ENCODE assay signal across 18 mouse cellular contexts in the genomic region with DNA sequence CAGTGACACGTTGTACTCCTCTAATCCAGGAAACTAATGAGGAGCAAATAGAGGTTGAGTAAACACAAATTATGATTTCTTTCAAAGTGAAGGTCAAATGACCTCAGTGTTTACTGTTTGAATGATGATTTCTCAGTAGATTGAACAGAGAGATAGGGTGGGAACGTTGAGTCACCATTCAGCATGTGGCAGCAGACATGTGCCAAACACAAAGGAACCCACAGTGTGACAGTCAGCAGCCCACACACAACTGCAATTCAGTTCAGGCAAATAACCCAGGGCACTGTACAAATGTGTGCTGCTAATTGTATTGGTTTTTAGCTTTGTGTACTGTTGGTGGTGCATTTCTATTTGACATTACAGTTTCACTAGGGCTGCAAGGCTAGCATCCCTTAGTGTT.
A peak's percentile ranks its signal among the peaks of the same experiment; 100 is the strongest.
DNase-seq lines count a peak whose midpoint lies in the region; ATAC-seq and TF ChIP-seq lines count a peak whose summit lies in the region.
"Had no signal": no experiment of that assay in that cellular context is flagged by ENCODE, and none has a peak within 500 bp of the region (broad histone marks: within the 10 kb centered on the region; RNA-seq: fewer than 3 reads in every experiment).

No protein-coding gene starts in this region.

- TF ChIP-seq CTCF in hindbrain, postnatal 0 days (IDR thresholded peaks at IDR 0.05; ENCODE audit: low read depth) = no peak

- ATAC-seq in forebrain, embryonic 13.5 days = no peak
- ATAC-seq in liver, embryonic 11.5 days (replicated peaks; ENCODE audit: low FRiP score) = no peak
- no peak for ATAC-seq in hindbrain, postnatal 0 days
- ATAC-seq: lung, postnatal 0 days; midbrain, embryonic 16.5 days had no signal

- H3K9ac ChIP-seq in forebrain, embryonic 13.5 days = no peak overlapping the region
- no peak overlapping the region for H3K9ac ChIP-seq in liver, embryonic 11.5 days (ENCODE audit: low read depth, low read length)
- no peak overlapping the region for H3K9ac ChIP-seq in hindbrain, postnatal 0 days (replicated peaks; ENCODE audit: low read length)
- H3K9ac ChIP-seq: hindbrain, embryonic 12.5 days; liver, embryonic 15.5 days had no signal

- no peaks in the 10 kb centered on the region for H3K36me3 ChIP-seq in forebrain, embryonic 13.5 days (ENCODE audit: poor library complexity, severe bottlenecking)
- no peaks in the 10 kb centered on the region for H3K36me3 ChIP-seq in liver, embryonic 11.5 days (ENCODE audit: control insufficient read depth, insufficient read depth, low read length)
- H3K36me3 ChIP-seq in hindbrain, postnatal 0 days (ENCODE audit: insufficient read depth, low read length) = no peaks in the 10 kb centered on the region
- H3K36me3 ChIP-seq: embryonic facial prominence, embryonic 10.5 days; hindbrain, embryonic 12.5 days; liver, embryonic 15.5 days had no signal

- no peaks in the 10 kb centered on the region for H3K9me3 ChIP-seq in forebrain, embryonic 13.5 days (replicated peaks)
- H3K9me3 ChIP-seq in liver, embryonic 11.5 days (ENCODE audit: control insufficient read depth, low read length) = no peaks in the 10 kb centered on the region
- no peaks in the 10 kb centered on the region for H3K9me3 ChIP-seq in hindbrain, postnatal 0 days (ENCODE audit: low read length)
- H3K9me3 ChIP-seq: embryonic facial prominence, embryonic 10.5 days; hindbrain, embryonic 12.5 days; liver, embryonic 15.5 days; megakaryocyte, embryonic 14.5 days had no signal

- H3K27ac ChIP-seq in forebrain, embryonic 13.5 days = no peak overlapping the region
- no peak overlapping the region for H3K27ac ChIP-seq in liver, embryonic 11.5 days (ENCODE audit: low read depth, low read length)
- no peak overlapping the region for H3K27ac ChIP-seq in hindbrain, postnatal 0 days
- H3K27ac ChIP-seq: embryonic facial prominence, embryonic 10.5 days; hindbrain, embryonic 12.5 days; liver, embryonic 15.5 days had no signal

- WGBS in forebrain, embryonic 13.5 days = 28% methylated on average over 2 of the region's 2 CpGs
- 40% methylated on average over 2 of the region's 2 CpGs for WGBS in liver, embryonic 11.5 days
- WGBS in hindbrain, postnatal 0 days = 48% methylated on average over 2 of the region's 2 CpGs

- peak; percentile 5 for DNase-seq in right cerebral cortex, adult 18-20 months
- no peak for DNase-seq in right cerebral cortex, postnatal 36 days (ENCODE audit: low spot score in 2 of 2)
- peak; percentile 14 for DNase-seq in adrenal gland, postnatal 10 days
- peak; percentile 36 for DNase-seq in fat pad, adult 2 months (ENCODE audit: extremely low read depth, low read depth, low spot score)
- peak; percentile 26 to 52 for DNase-seq in layer of hippocampus, postnatal 14 days (ENCODE audit: low spot score in 2 of 2)
- DNase-seq in liver, embryonic 11.5 days (ENCODE audit: low spot score) = no peak
- no peak for DNase-seq in hindbrain, postnatal 0 days (ENCODE audit: low spot score)
- DNase-seq: cerebellum, adult 11 months; cerebellum, postnatal 36 days; gastrocnemius, postnatal 14 days; kidney, postnatal 4 days had no signal

- H3K4me1 ChIP-seq in forebrain, embryonic 13.5 days = no peaks in the 10 kb centered on the region
- H3K4me1 ChIP-seq in liver, embryonic 11.5 days (replicated peaks; ENCODE audit: control insufficient read depth, insufficient read depth, low read length) = no peaks in the 10 kb centered on the region
- H3K4me1 ChIP-seq in hindbrain, postnatal 0 days (ENCODE audit: insufficient read depth, low read length) = no peaks in the 10 kb centered on the region
- H3K4me1 ChIP-seq: embryonic facial prominence, embryonic 10.5 days; hindbrain, embryonic 12.5 days; liver, embryonic 15.5 days; megakaryocyte, embryonic 14.5 days had no signal

- H3K27me3 ChIP-seq in forebrain, embryonic 13.5 days = no peaks in the 10 kb centered on the region
- no peaks in the 10 kb centered on the region for H3K27me3 ChIP-seq in liver, embryonic 11.5 days (replicated peaks; ENCODE audit: control insufficient read depth, insufficient read depth, low read length)
- no peaks in the 10 kb centered on the region for H3K27me3 ChIP-seq in hindbrain, postnatal 0 days (ENCODE audit: insufficient read depth, low read length)
- H3K27me3 ChIP-seq: hindbrain, embryonic 12.5 days; liver, embryonic 15.5 days; megakaryocyte, embryonic 14.5 days had no signal

- no peak overlapping the region for H3K4me2 ChIP-seq in forebrain, embryonic 13.5 days
- no peak overlapping the region for H3K4me2 ChIP-seq in liver, embryonic 11.5 days
- H3K4me2 ChIP-seq in hindbrain, postnatal 0 days (ENCODE audit: low read depth, low read length) = no peak overlapping the region
- H3K4me2 ChIP-seq: hindbrain, embryonic 12.5 days; liver, embryonic 15.5 days had no signal

- no peak overlapping the region for H3K4me3 ChIP-seq in forebrain, embryonic 13.5 days
- no peak overlapping the region for H3K4me3 ChIP-seq in liver, embryonic 11.5 days (ENCODE audit: low read depth, low read length)
- H3K4me3 ChIP-seq in hindbrain, postnatal 0 days (ENCODE audit: low read length) = no peak overlapping the region
- H3K4me3 ChIP-seq: embryonic facial prominence, embryonic 10.5 days; hindbrain, embryonic 12.5 days; liver, embryonic 15.5 days; megakaryocyte, embryonic 14.5 days had no signal

Comparison
In these comparisons a context has a peak if more than half of its experiments do, and no peak if none do; other contexts are left out.
1. DNase-seq: peak in right cerebral cortex, adult 18-20 months (single experiment), adrenal gland, postnatal 10 days (single experiment), fat pad, adult 2 months (single experiment) and layer of hippocampus, postnatal 14 days (2 of 2); none in right cerebral cortex, postnatal 36 days (0 of 2), liver, embryonic 11.5 days (single experiment) and hindbrain, postnatal 0 days (single experiment).